Mouse (Mus musculus) activated CD4-positive, CD25-positive, alpha-beta regulatory T cell (primary cell): ENCODE data around the gene Hebp1. TPM values are rescaled to one million over a fixed set of nuclear protein-coding genes. Genes with fewer than 3 reads are reported as not detected.

Experiments used
- polyA plus RNA-seq, 2 experiments: library from polyadenylated mRNA; unstranded; fragments of 100-300 nt; shearing (Covaris generic); gene quantifications; one replicate each; pipeline ENCODE4 v1.2.1; 2017

The Hebp1 gene
- polyA plus RNA-seq, result 1 to 10 TPM in 1 of 2 experiments, under 1 TPM in 1; 0.50 to 2.3 TPM

DNA sequence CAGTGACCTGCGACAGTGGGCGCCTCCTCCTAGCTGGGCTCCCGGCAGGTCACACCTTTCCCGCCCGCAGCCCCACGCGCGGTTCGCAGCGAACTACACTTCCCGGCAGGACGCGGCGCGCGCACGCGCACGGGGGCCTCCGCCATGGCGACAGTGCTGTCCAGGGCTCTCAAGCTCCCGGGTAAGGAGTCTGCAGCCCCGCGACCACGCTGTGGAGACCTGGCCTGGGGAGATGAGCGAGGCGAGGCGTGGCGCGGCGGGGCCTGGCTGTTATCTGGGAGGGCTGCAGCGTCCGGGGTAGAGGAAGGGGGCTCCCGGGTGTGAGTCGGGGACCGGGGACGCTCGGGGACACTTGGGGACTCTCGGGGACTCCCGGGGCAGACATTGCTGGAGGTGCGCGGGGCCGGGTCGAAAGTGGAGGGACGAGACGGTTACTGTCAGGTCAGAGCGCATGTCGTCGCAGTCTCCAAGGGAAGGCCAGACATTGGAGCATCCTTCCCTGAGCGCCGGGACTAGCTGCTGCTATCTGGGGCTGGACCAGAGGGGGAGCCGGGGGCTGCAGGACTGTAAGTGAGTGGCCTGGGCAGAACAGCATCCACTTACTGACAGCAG is at the start of gene Hebp1, which contains the start of gene Fam234b:
Gene Hebp1, minus strand, starts transcription at position 102 of the 612 bp plus-strand sequence.
Gene Fam234b, plus strand, starts transcription at position 57 of the 612 bp plus-strand sequence.

GRCm38 (mm10) chr6:135118183-135118582 is 79.6 kb downstream of the Hebp1 start, which contains the start of gene Gprc5d:
TSS of gene Gprc5d (minus strand) at chr6:135118283.

Other genes with a start within 250 kb of the Hebp1 start
- gene Apold1, start 216.3 kb downstream of the Hebp1 start, polyA plus RNA-seq, result under 1 TPM; 0.21 to 0.41 TPM
- gene Ddx47, start 186.4 kb downstream of the Hebp1 start, polyA plus RNA-seq, result 100 to 1,000 TPM; 128 to 143 TPM
- 1 to 10 TPM in 1 of 2 experiments, under 1 TPM in 1; 0.36 to 1.2 TPM for gene Gprc5a, start 132.4 kb downstream of the Hebp1 start, polyA plus RNA-seq
- not detected for gene Gprc5d, start 79.7 kb downstream of the Hebp1 start, polyA plus RNA-seq
- 10 to 100 TPM; 14.5 to 16.4 TPM for gene Fam234b, start within 50 bp of the Hebp1 start, polyA plus RNA-seq
- not detected for gene Gsg1, start 56.3 kb upstream of the Hebp1 start, polyA plus RNA-seq
- under 1 TPM in 1 of 2 experiments, not detected in 1; 0.14 TPM for gene Pbp2, start 112.4 kb upstream of the Hebp1 start, polyA plus RNA-seq
- 1 to 10 TPM; 1.4 to 2.7 TPM for gene Emp1, start 164.5 kb upstream of the Hebp1 start, polyA plus RNA-seq